Mouse (Mus musculus): Measurements from ENCODE around the gene Scamp1.

- TF ChIP-seq CTCF (IDR thresholded peaks at IDR 0.05; ENCODE audit: low read depth): no peak
- TF ChIP-seq EP300 (IDR thresholded peaks at IDR 0.05; ENCODE audit: low read depth): no peak
Observed at GRCm38 (mm10) chr13:94261624-94262023, 24.0 kb downstream of the Scamp1 start.
